Mouse (Mus musculus) midbrain, postnatal 0 days (tissue): ENCODE results near the gene Itpr2. TPM values are rescaled to one million over a fixed set of nuclear protein-coding genes. Genes with fewer than 3 reads are reported as not detected.
A peak's percentile ranks its signal among the peaks of the same experiment; 100 is the strongest.

ENCODE experiments used
- ATAC-seq: fragments of 200-750 bp; cut with Nextera tagmentation; 2 replicates; pipeline ENCODE4 v1.8.0; 2017; ENCODE audit warnings: moderate number of reproducible peaks, mild to moderate bottlenecking, moderate TSS enrichment, moderate library complexity; ENCODE audit not compliant: low FRiP score
- DNase-seq: peaks from one replicate; pipeline ENCODE4 v3.0.0-alpha.2; 2015; ENCODE audit warnings: low spot score
- H3K27ac ChIP-seq: fragments of 300-500 bp; sonication (generic); 2 replicates; pipeline ENCODE4 v1.5.1; 2014; ENCODE audit warnings: low read depth, mild to moderate bottlenecking, low read length, mixed read lengths
- H3K27me3 ChIP-seq: fragments of 300-500 bp; sonication (generic); 2 replicates; pipeline ENCODE4 v1.6.1; 2014; ENCODE audit warnings: low read length, control low read depth, mixed read lengths; ENCODE audit not compliant: insufficient read depth
- H3K36me3 ChIP-seq: fragments of 300-500 bp; sonication (generic); 2 replicates; pipeline ENCODE4 v1.6.1; 2014; ENCODE audit warnings: low read length, control low read depth, mixed read lengths; ENCODE audit not compliant: insufficient read depth
- H3K4me1 ChIP-seq: fragments of 300-500 bp; sonication (generic); 2 replicates; pipeline ENCODE4 v1.6.1; 2014; ENCODE audit warnings: mild to moderate bottlenecking, control low read depth, antibody characterized with exemption, low read length, mixed read lengths; ENCODE audit not compliant: insufficient read depth
- H3K4me2 ChIP-seq: fragments of 300-500 bp; sonication (generic); 2 replicates; pipeline ENCODE4 v1.6.1; 2014; ENCODE audit warnings: low read depth, mild to moderate bottlenecking, low read length, mixed read lengths; ENCODE audit not compliant: poor library complexity, severe bottlenecking
- H3K4me3 ChIP-seq: fragments of 300-500 bp; sonication (generic); 2 replicates; pipeline ENCODE4 v1.5.1; 2014; ENCODE audit warnings: low read depth, mild to moderate bottlenecking, low read length, moderate library complexity
- H3K9ac ChIP-seq: fragments of 300-500 bp; sonication (generic); replicated peaks from 2 replicates; pipeline ENCODE4 v1.6.1; 2014; ENCODE audit warnings: mild to moderate bottlenecking, low read length, moderate library complexity, mixed read lengths; ENCODE audit not compliant: poor library complexity, severe bottlenecking
- H3K9me3 ChIP-seq: fragments of 300-500 bp; sonication (generic); 2 replicates; pipeline ENCODE4 v1.6.1; 2016; ENCODE audit warnings: low read length, control low read depth
- CTCF ChIP-seq: IDR thresholded peaks from 2 replicates; pipeline ENCODE4 v1.5.1; 2016; ENCODE audit warnings: antibody characterized with exemption, mild to moderate bottlenecking
- WGBS: fragments of 180-500 bp; shearing (Covaris S2); extraction: QIAGEN DNeasy Blood & Tissue Kit; methylation state at CpG from one replicate; pipeline ENCODE4 v1.1.7; 2014; 5-methylcytosine and 5-hydroxymethylcytosine counted together
- polyA plus RNA-seq: library from polyadenylated mRNA; unstranded; fragments of >200 nt; fragmentation: Nextera tagmentation; extraction: Ambion mirVana; gene quantifications from 2 replicates; pipeline ENCODE4 v1.2.1, GENCODE M21; 2015
- total RNA-seq: library from RNA; depleted of rRNA; stranded (reverse); fragments of >200 nt; gene quantifications from 2 replicates; pipeline ENCODE4 v1.2.3, GENCODE M21; 2014

Itpr2 gene
- total and polyA plus RNA-seq, 2 experiments from 2014 or later, result 9.1 to 15.9 TPM

DNA sequence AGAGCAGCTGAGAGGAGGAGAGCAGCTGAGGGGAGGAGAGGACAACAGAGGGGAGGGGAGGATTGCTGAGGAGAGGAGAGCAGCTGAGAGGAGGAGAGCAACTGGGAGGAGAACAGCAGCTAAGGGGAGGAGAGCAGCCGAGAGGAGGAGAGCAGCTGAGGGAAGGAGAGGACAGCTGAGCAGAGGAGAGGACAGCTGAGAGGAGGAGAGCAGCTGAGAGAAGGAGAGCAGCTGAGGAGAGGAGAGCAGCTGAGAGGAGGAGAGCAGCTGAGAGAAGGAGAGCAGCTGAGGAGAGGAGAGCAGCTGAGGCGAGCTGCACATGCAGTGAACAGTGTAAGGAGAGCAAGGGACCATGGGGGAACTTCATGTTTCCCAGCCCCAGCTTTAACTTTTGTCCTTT, 62.2 kb downstream of the Itpr2 start:
- H3K9me3 ChIP-seq, result no peaks in the 10 kb centered on the region
- no peaks in the 10 kb centered on the region for H3K36me3 ChIP-seq
- TF ChIP-seq CTCF, result no peak
- no peaks in the 10 kb centered on the region for H3K27me3 ChIP-seq
- H3K4me3 ChIP-seq, result no peak overlapping the region
- WGBS, result 49% methylated on average over 2 of the region's 2 CpGs
- no peak for ATAC-seq
- no peaks in the 10 kb centered on the region for H3K4me1 ChIP-seq
- H3K27ac ChIP-seq, result no peak overlapping the region
- no peak overlapping the region for H3K9ac ChIP-seq
- H3K4me2 ChIP-seq, result no peak overlapping the region
- DNase-seq, result no peak

DNA sequence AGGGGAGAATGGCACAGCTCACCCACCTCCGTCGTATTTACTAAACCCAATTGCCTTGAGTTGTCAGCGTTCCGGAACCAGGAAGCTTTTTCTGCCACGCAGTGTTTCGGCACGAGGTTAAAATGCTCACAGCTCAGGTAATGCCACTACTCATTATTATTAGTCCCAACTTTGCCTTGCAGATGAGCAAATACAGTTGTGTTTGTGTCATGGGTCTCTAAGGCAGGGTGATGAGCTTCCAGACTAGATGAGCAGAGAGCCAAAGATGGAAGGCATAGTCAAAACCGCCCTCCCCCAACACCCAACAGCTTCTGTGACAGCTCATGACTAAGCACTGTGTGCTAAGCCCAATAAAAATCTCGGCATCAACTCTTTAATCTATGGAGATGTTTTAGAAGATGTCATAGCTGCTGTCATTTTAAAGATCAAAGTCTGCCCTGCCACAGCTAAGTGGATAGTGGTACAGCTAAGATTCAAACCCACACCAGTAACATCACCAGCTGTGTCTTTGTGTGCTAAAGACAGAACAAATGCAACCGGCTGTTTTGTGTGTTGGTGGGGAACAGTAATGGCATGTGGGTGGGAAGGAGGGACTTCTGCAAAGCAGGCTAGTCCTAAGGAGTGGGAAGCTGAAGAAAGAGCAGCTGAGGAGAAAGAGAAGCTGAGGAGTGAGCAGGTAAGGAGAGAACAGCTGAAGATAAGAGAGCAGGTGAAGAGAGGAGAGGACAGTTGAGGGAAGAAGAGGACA, 62.8 kb downstream of the Itpr2 start:
- Histone ChIP-seq H3K27ac (no peak overlapping the region), H3K4me2 (no peak overlapping the region), H3K4me3 (no peak overlapping the region), H3K4me1 (no peaks in the 10 kb centered on the region), H3K9ac (no peak overlapping the region), H3K9me3 (no peaks in the 10 kb centered on the region), H3K27me3 (no peaks in the 10 kb centered on the region), H3K36me3 (no peaks in the 10 kb centered on the region)
- DNase-seq (no peak), ATAC-seq (no peak)
- WGBS, result 70% methylated on average over 10 of the region's 10 CpGs
- no peak for TF ChIP-seq CTCF

DNA sequence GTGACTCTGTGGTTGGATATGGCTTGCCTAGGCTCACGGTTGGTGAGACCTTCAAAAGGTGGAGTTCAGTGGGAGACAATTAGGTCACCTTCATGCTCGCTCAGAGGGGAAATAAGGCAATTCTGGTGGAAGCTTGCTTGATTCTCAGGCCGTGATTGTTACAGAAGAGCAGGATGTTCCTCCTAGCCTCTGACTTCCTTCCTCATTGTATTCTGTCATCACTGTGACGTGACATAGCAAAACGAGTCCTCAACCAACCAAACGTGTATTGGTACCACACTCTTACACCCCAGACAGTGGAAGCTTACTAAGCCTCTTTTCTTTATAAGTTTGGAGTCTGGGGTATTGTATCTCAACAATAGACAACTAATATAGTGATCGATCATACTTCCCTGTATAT, 64.0 kb downstream of the Itpr2 start:
- Histone ChIP-seq H3K4me1 (no peaks in the 10 kb centered on the region), H3K36me3 (no peaks in the 10 kb centered on the region), H3K27ac (no peak overlapping the region), H3K9me3 (no peaks in the 10 kb centered on the region), H3K9ac (no peak overlapping the region), H3K4me2 (no peak overlapping the region), H3K4me3 (no peak overlapping the region), H3K27me3 (no peaks in the 10 kb centered on the region)
- no peak for TF ChIP-seq CTCF
- 83% methylated on average over 7 of the region's 7 CpGs for WGBS
- ATAC-seq (no peak), DNase-seq (no peak)

DNA sequence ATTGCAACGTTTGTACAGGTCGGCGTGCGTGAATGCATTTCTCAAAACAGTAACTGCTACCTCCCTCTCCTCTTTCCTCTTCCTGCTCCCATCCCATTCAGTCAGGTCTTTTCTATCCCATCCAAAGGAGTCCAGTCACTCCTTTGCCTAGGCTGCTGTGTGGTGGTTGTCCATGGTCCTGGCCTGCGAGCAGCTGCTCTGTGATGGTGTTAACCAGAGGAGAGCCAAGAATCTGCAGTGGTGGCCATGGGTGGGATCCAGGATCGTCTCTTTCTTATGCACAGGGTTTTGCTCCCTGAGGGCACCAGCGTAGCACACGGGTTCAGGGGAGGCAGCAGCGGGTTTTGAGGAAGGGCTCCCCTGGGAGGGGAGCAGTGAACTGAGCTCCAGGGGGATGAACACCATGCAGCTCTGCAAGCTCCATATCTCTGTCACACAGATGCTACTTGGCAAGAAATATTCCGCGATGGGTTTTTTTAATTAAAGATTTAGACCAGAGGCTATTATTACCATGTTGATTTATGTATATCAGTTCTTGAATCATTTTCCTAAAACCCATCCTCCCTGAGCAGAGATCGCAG, 65.0 kb downstream of the Itpr2 start:
- TF ChIP-seq CTCF, result no peak
- no peak overlapping the region for H3K27ac ChIP-seq
- H3K4me3 ChIP-seq, result no peak overlapping the region
- 43% methylated on average over 12 of the region's 12 CpGs for WGBS
- H3K36me3 ChIP-seq, result no peaks in the 10 kb centered on the region
- H3K27me3 ChIP-seq, result no peaks in the 10 kb centered on the region
- no peak overlapping the region for H3K4me2 ChIP-seq
- H3K4me1 ChIP-seq, result no peaks in the 10 kb centered on the region
- no peak for DNase-seq
- H3K9ac ChIP-seq, result no peak overlapping the region
- H3K9me3 ChIP-seq, result no peaks in the 10 kb centered on the region
- peak; percentile 54; the same call in 1 of the 2 replicates for ATAC-seq

DNA sequence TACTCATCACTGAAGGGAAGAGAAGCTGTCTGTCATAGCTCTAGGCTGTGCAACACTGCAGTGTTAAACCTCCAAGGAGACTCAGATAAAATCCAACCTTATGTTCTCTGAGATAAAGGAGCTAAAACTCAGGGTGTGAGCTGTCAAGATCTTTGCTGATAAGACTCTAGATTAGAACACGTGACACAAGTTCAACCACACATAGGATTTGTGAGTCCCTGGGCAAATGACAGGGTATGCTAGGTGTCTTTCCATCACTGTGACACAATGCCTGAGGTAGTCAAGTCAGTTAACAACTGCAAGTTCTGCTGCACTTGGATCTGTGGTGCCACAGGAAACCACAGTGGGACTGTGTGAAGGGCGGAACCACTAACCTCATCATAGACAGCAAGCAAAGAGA, 67.8 kb downstream of the Itpr2 start:
- no peak for ATAC-seq
- 93% methylated on average over 2 of the region's 2 CpGs for WGBS
- no peak overlapping the region for H3K9ac ChIP-seq

DNA sequence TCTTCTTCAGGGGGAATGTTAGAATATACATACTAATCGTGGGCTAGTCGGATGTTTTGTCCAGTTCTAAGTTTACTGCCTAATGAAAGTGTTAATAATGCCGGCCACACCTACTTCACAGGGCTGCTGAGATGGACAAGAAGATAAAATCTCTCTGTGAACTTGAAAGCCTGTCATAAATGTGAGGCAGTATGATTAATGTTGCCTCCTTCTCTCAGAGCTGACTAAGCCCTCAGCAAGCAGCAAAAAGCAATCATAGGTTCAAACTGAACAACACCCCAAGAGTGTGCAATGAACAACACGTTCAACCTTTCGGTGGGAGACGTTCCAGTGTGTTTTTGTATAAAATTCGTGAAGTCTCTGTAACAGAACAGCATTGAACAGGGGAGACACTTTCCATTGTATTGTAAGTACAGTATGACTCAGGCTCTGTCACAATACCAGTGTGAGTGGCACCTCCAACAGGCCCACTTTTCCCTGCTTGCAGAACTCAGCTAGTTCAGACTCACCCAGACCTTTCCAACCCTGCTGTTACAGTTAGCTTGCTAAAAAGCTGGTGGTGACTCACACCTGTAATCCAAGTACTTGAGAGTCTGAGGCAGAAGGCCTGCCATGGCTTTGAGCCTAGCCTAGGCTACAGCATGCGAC, 69.7 kb downstream of the Itpr2 start:
- ATAC-seq (no peak), DNase-seq (no peak)
- H3K9me3 ChIP-seq, result no peaks in the 10 kb centered on the region
- H3K27ac ChIP-seq, result no peak overlapping the region
- H3K36me3 ChIP-seq, result no peaks in the 10 kb centered on the region
- H3K27me3 ChIP-seq, result no peaks in the 10 kb centered on the region
- no peak for TF ChIP-seq CTCF
- H3K4me3 ChIP-seq, result no peak overlapping the region
- no peak overlapping the region for H3K9ac ChIP-seq
- H3K4me1 ChIP-seq, result no peaks in the 10 kb centered on the region
- H3K4me2 ChIP-seq, result no peak overlapping the region
- WGBS, result 81% methylated on average over 8 of the region's 8 CpGs

More for the DNA sequence above, 67.8 kb downstream of the Itpr2 start:
- H3K4me3 ChIP-seq, result no peak overlapping the region
- no peak for TF ChIP-seq CTCF
- H3K27me3 ChIP-seq, result no peaks in the 10 kb centered on the region
- no peak overlapping the region for H3K27ac ChIP-seq
- no peaks in the 10 kb centered on the region for H3K4me1 ChIP-seq
- no peak overlapping the region for H3K4me2 ChIP-seq
- DNase-seq, result no peak
- H3K36me3 ChIP-seq, result no peaks in the 10 kb centered on the region
- no peaks in the 10 kb centered on the region for H3K9me3 ChIP-seq
